13 mouse cellular contexts compared by ENCODE assay signal in genomic region chr11:76593620-76594326, GRCm38 (mm10). TPM values are rescaled to one million over a fixed set of nuclear protein-coding genes. Genes with fewer than 3 reads are reported as not detected.
A peak's percentile ranks its signal among the peaks of the same experiment; 100 is the strongest.
DNase-seq lines count a peak whose midpoint lies in the region; ATAC-seq and TF ChIP-seq lines count a peak whose summit lies in the region.
"Had no signal": no experiment of that assay in that cellular context is flagged by ENCODE, and none has a peak within 500 bp of the region (broad histone marks: within the 10 kb centered on the region; RNA-seq: fewer than 3 reads in every experiment).

No protein-coding gene starts in this region.

- peaks cover 22% of the 10 kb centered on the region for H3K4me1 ChIP-seq in heart, embryonic 11.5 days (ENCODE audit: control insufficient read depth, insufficient read depth, low read length)
- H3K4me1 ChIP-seq in liver, postnatal 0 days (ENCODE audit: insufficient read depth): peaks cover 14% of the 10 kb centered on the region
- no peaks in the 10 kb centered on the region for H3K4me1 ChIP-seq in forebrain, embryonic 16.5 days (replicated peaks; ENCODE audit: control insufficient read depth, insufficient read depth, low read length)

- H3K27me3 ChIP-seq in heart, embryonic 11.5 days (ENCODE audit: control insufficient read depth, insufficient read depth, low read length): no peaks in the 10 kb centered on the region
- no peaks in the 10 kb centered on the region for H3K27me3 ChIP-seq in liver, postnatal 0 days (ENCODE audit: insufficient read depth, low read length)
- no peaks in the 10 kb centered on the region for H3K27me3 ChIP-seq in forebrain, embryonic 16.5 days (replicated peaks; ENCODE audit: control insufficient read depth, insufficient read depth, low read length)

- no peak overlapping the region for H3K4me3 ChIP-seq in heart, embryonic 11.5 days (ENCODE audit: low read depth, low read length)
- H3K4me3 ChIP-seq in liver, postnatal 0 days (ENCODE audit: low read depth, low read length): no peak overlapping the region
- H3K4me3 ChIP-seq in forebrain, embryonic 16.5 days (replicated peaks; ENCODE audit: low read length): no peak overlapping the region

- ATAC-seq in heart, embryonic 11.5 days (replicated peaks; ENCODE audit: insufficient number of reproducible peaks, low FRiP score, low TSS enrichment): no peak
- peak; percentile 70 for ATAC-seq in liver, postnatal 0 days
- no peak for ATAC-seq in forebrain, embryonic 16.5 days
- ATAC-seq: midbrain, embryonic 16.5 days had no signal

- no peak for TF ChIP-seq CTCF in liver, postnatal 0 days (IDR thresholded peaks at IDR 0.05; ENCODE audit: low read depth)

- peak overlapping the region; percentile 57; the same call in 1 of the 2 replicates for H3K27ac ChIP-seq in heart, embryonic 11.5 days (ENCODE audit: low read depth, low read length)
- H3K27ac ChIP-seq in liver, postnatal 0 days (ENCODE audit: low read depth): no peak overlapping the region
- no peak overlapping the region for H3K27ac ChIP-seq in forebrain, embryonic 16.5 days (ENCODE audit: low read length)

- no peak overlapping the region for H3K9ac ChIP-seq in heart, embryonic 11.5 days (ENCODE audit: low read depth, low read length)
- H3K9ac ChIP-seq in liver, postnatal 0 days (replicated peaks): no peak overlapping the region
- H3K9ac ChIP-seq in forebrain, embryonic 16.5 days (replicated peaks; ENCODE audit: low read depth, low read length): no peak overlapping the region

- no peaks in the 10 kb centered on the region for H3K36me3 ChIP-seq in heart, embryonic 11.5 days (ENCODE audit: control insufficient read depth, insufficient read depth, low read length)
- H3K36me3 ChIP-seq in liver, postnatal 0 days (replicated peaks; ENCODE audit: insufficient read depth, low read length): no peaks in the 10 kb centered on the region
- no peaks in the 10 kb centered on the region for H3K36me3 ChIP-seq in forebrain, embryonic 16.5 days (ENCODE audit: control insufficient read depth, insufficient read depth)

- no peak for DNase-seq in heart, adult 9 months (ENCODE audit: low spot score in 2 of 2)
- peak; percentile 27 for DNase-seq in 3T3-L1 (ENCODE audit: low read depth, low spot score)
- DNase-seq in c-Kit-positive CD71-positive TER-119-positive erythroid progenitor cells, embryonic 14.5 days (ENCODE audit: low spot score): peak; percentile 29
- peak; percentile 28 for DNase-seq in liver, postnatal 0 days
- no peak for DNase-seq in gastrocnemius, adult 18-20 months (ENCODE audit: low spot score)
- DNase-seq in adrenal gland, adult (ENCODE audit: inconsistent age in 2 of 2, low spot score in 1 of 2): no peak
- DNase-seq: cerebellum, postnatal 36 days; heart, postnatal 10 days; lung, adult 18-20 months; thymus, adult 2 months had no signal

- TF ChIP-seq EP300 in liver, postnatal 0 days (IDR thresholded peaks at IDR 0.05; ENCODE audit: low read depth): no peak

- no peaks in the 10 kb centered on the region for H3K9me3 ChIP-seq in heart, embryonic 11.5 days (replicated peaks; ENCODE audit: control insufficient read depth, low read length)
- H3K9me3 ChIP-seq in liver, postnatal 0 days (ENCODE audit: low read length): no peaks in the 10 kb centered on the region
- no peaks in the 10 kb centered on the region for H3K9me3 ChIP-seq in forebrain, embryonic 16.5 days (ENCODE audit: control insufficient read depth, low read length)

- 0 out of 2 replicates have a peak overlapping the region, but pooled peaks have one; percentile 4 for H3K4me2 ChIP-seq in heart, embryonic 11.5 days
- no peak overlapping the region for H3K4me2 ChIP-seq in liver, postnatal 0 days (ENCODE audit: low read depth, low read length)
- no peak overlapping the region for H3K4me2 ChIP-seq in forebrain, embryonic 16.5 days (ENCODE audit: low read length)

- WGBS in heart, embryonic 11.5 days (ENCODE audit: insufficient replicate concordance): 30% methylated on average over 4 of the region's 4 CpGs
- 30% methylated on average over 4 of the region's 4 CpGs for WGBS in liver, postnatal 0 days (ENCODE audit: insufficient replicate concordance)
- WGBS in forebrain, embryonic 16.5 days: 70% methylated on average over 4 of the region's 4 CpGs

RNA-seq across cellular contexts. Expression of gene Abr, which starts 28.3 kb away (rescaled TPM):
- polyA plus RNA-seq in heart, embryonic 11.5 days (2014; fragmentation: Nextera tagmentation; extraction: Ambion mirVana): 22.9 and 26.2 TPM in 2 replicates
- polyA plus RNA-seq in liver, postnatal 0 days (2015; fragmentation: Nextera tagmentation; extraction: Ambion mirVana): 3.4 and 3.6 TPM in 2 replicates
- total RNA-seq in gastrocnemius, adult 18-20 months (2021): 10 to 100 TPM in 1 of 2 experiments, 1 to 10 TPM in 1; 8.2 to 12.8 TPM
- polyA plus RNA-seq in forebrain, embryonic 16.5 days (2015; fragmentation: Nextera tagmentation; extraction: Ambion mirVana): 117 and 121 TPM in 2 replicates

Comparison
In these comparisons a context has a peak if more than half of its experiments do, and no peak if none do; other contexts are left out.
1. DNase-seq: peak in 3T3-L1 (single experiment), c-Kit-positive CD71-positive TER-119-positive erythroid progenitor cells, embryonic 14.5 days (single experiment) and liver, postnatal 0 days (single experiment); none in heart, adult 9 months (0 of 2), gastrocnemius, adult 18-20 months (single experiment) and adrenal gland, adult (0 of 2).